Comparison of ENCODE assay signal across 19 mouse cellular contexts in genomic region chr6:31070537-31070936, GRCm38 (mm10).
DNase-seq lines count a peak whose midpoint lies in the region; ATAC-seq and TF ChIP-seq lines count a peak whose summit lies in the region.
"Had no signal": no experiment of that assay in that cellular context is flagged by ENCODE, and none has a peak within 500 bp of the region (broad histone marks: within the 10 kb centered on the region; RNA-seq: fewer than 3 reads in every experiment).

No protein-coding gene starts in this region.

- no peak for TF ChIP-seq EP300 in lung, postnatal 0 days (IDR thresholded peaks at IDR 0.05)
- TF ChIP-seq EP300 in stomach, postnatal 0 days (optimal IDR thresholded peaks at IDR 0.05), result no peak

- H3K27me3 ChIP-seq in lung, postnatal 0 days (replicated peaks; ENCODE audit: insufficient read depth, low read length), result no peaks in the 10 kb centered on the region
- H3K27me3 ChIP-seq in embryonic facial prominence, embryonic 14.5 days (replicated peaks; ENCODE audit: control insufficient read depth, insufficient read depth, low read length), result no peaks in the 10 kb centered on the region
- no peaks in the 10 kb centered on the region for H3K27me3 ChIP-seq in stomach, postnatal 0 days (ENCODE audit: control insufficient read depth, insufficient read depth, low read length)
- H3K27me3 ChIP-seq: kidney, embryonic 15.5 days; megakaryocyte, embryonic 14.5 days; stomach, embryonic 15.5 days had no signal

- no peak overlapping the region for H3K4me3 ChIP-seq in lung, postnatal 0 days (ENCODE audit: low read depth, low read length)
- no peak overlapping the region for H3K4me3 ChIP-seq in embryonic facial prominence, embryonic 14.5 days (ENCODE audit: low read depth, low read length)
- no peak overlapping the region for H3K4me3 ChIP-seq in stomach, postnatal 0 days (ENCODE audit: low read depth, low read length)
- H3K4me3 ChIP-seq: forebrain, embryonic 10.5 days; kidney, embryonic 15.5 days; megakaryocyte, embryonic 14.5 days; stomach, embryonic 15.5 days had no signal

- H3K36me3 ChIP-seq in lung, postnatal 0 days (ENCODE audit: insufficient read depth, low read length), result 0 out of 2 replicates have a peak, but pooled peaks cover 5% of the 10 kb centered on the region
- H3K36me3 ChIP-seq in embryonic facial prominence, embryonic 14.5 days (ENCODE audit: control insufficient read depth, insufficient read depth, low read length), result no peaks in the 10 kb centered on the region
- no peaks in the 10 kb centered on the region for H3K36me3 ChIP-seq in stomach, postnatal 0 days (ENCODE audit: control insufficient read depth, insufficient read depth, low read length)
- H3K36me3 ChIP-seq: forebrain, embryonic 10.5 days; kidney, embryonic 15.5 days; stomach, embryonic 15.5 days had no signal

- DNase-seq in heart, adult 11 months, result peak; percentile 91
- DNase-seq in heart, adult 18-20 months, result no peak
- no peak for DNase-seq in lung, postnatal 0 days (ENCODE audit: low spot score)
- no peak for DNase-seq in lung, postnatal 14 days
- peak; percentile 59 for DNase-seq in embryonic facial prominence, embryonic 14.5 days (ENCODE audit: low spot score)
- peak; percentile 56 for DNase-seq in stomach, postnatal 0 days (ENCODE audit: low spot score)
- DNase-seq in liver, result no peak
- DNase-seq: cerebellum, adult 8-10 months; gastrocnemius, postnatal 25 days; thymus, postnatal 25 days had no signal

- H3K27ac ChIP-seq in lung, postnatal 0 days (ENCODE audit: low read length), result peak overlapping the region; percentile 81
- no peak overlapping the region for H3K27ac ChIP-seq in embryonic facial prominence, embryonic 14.5 days (replicated peaks; ENCODE audit: low read depth, low read length)
- H3K27ac ChIP-seq in stomach, postnatal 0 days (replicated peaks), result peak overlapping the region; percentile 56
- H3K27ac ChIP-seq: forebrain, embryonic 10.5 days; hindbrain, postnatal 0 days; kidney, embryonic 15.5 days; stomach, embryonic 15.5 days had no signal

- WGBS in lung, postnatal 0 days, result 51% methylated on average over 6 of the region's 6 CpGs
- 84% methylated on average over 6 of the region's 6 CpGs for WGBS in embryonic facial prominence, embryonic 14.5 days
- 31% methylated on average over 6 of the region's 6 CpGs for WGBS in stomach, postnatal 0 days

- TF ChIP-seq CTCF in lung, postnatal 0 days (IDR thresholded peaks at IDR 0.05), result no peak
- no peak for TF ChIP-seq CTCF in stomach, postnatal 0 days (IDR thresholded peaks at IDR 0.05; ENCODE audit: low read depth)

- peak; percentile 23 for ATAC-seq in lung, postnatal 0 days
- no peak for ATAC-seq in embryonic facial prominence, embryonic 14.5 days (ENCODE audit: low read depth)
- peak; percentile 8; the same call in 1 of the 2 replicates for ATAC-seq in stomach, postnatal 0 days (ENCODE audit: low FRiP score, low TSS enrichment)
- ATAC-seq: CD4-positive, CD25-positive, alpha-beta regulatory T cell, adult 4 months; hindbrain, postnatal 0 days; intestine, postnatal 0 days; midbrain, embryonic 16.5 days had no signal

- H3K4me1 ChIP-seq in lung, postnatal 0 days (ENCODE audit: insufficient read depth, low read depth, low read length), result peaks cover 8% of the 10 kb centered on the region
- peaks cover 16% of the 10 kb centered on the region for H3K4me1 ChIP-seq in embryonic facial prominence, embryonic 14.5 days (ENCODE audit: control insufficient read depth, insufficient read depth, low read length)
- H3K4me1 ChIP-seq in stomach, postnatal 0 days (replicated peaks; ENCODE audit: control insufficient read depth, insufficient read depth), result peaks cover 11% of the 10 kb centered on the region

- H3K9me3 ChIP-seq in lung, postnatal 0 days (ENCODE audit: low read length), result no peaks in the 10 kb centered on the region
- H3K9me3 ChIP-seq in embryonic facial prominence, embryonic 14.5 days (ENCODE audit: control insufficient read depth, low read length), result no peaks in the 10 kb centered on the region
- H3K9me3 ChIP-seq in stomach, postnatal 0 days (ENCODE audit: control insufficient read depth, low read length), result no peaks in the 10 kb centered on the region
- H3K9me3 ChIP-seq: forebrain, embryonic 10.5 days; kidney, embryonic 15.5 days; megakaryocyte, embryonic 14.5 days; stomach, embryonic 15.5 days had no signal

- no peak overlapping the region for H3K4me2 ChIP-seq in lung, postnatal 0 days (replicated peaks; ENCODE audit: low read depth, low read length)
- H3K4me2 ChIP-seq in embryonic facial prominence, embryonic 14.5 days (ENCODE audit: low read depth, low read length), result no peak overlapping the region
- no peak overlapping the region for H3K4me2 ChIP-seq in stomach, postnatal 0 days (replicated peaks; ENCODE audit: low read depth)
- H3K4me2 ChIP-seq: kidney, embryonic 15.5 days; liver, embryonic 11.5 days; stomach, embryonic 15.5 days had no signal

- no peak overlapping the region for H3K9ac ChIP-seq in lung, postnatal 0 days (replicated peaks; ENCODE audit: low read depth)
- no peak overlapping the region for H3K9ac ChIP-seq in embryonic facial prominence, embryonic 14.5 days (ENCODE audit: low read depth, low read length)
- no peak overlapping the region for H3K9ac ChIP-seq in stomach, postnatal 0 days (ENCODE audit: low read length)
- H3K9ac ChIP-seq: kidney, embryonic 15.5 days; stomach, embryonic 15.5 days had no signal

Comparison
In these comparisons a context has a peak if more than half of its experiments do, and no peak if none do; other contexts are left out.
1. DNase-seq: peak in heart, adult 11 months (single experiment), embryonic facial prominence, embryonic 14.5 days (single experiment) and stomach, postnatal 0 days (single experiment); none in heart, adult 18-20 months (0 of 2), lung, postnatal 0 days (single experiment), lung, postnatal 14 days (single experiment) and liver (single experiment).